Mouse (Mus musculus): Measurements from ENCODE around the gene Eps8. TPM values are rescaled to one million over a fixed set of nuclear protein-coding genes. Genes with fewer than 3 reads are reported as not detected.

The Eps8 gene
- total RNA-seq, 2 experiments from 2014 or later: 28.9 to 34.8 TPM

DNA sequence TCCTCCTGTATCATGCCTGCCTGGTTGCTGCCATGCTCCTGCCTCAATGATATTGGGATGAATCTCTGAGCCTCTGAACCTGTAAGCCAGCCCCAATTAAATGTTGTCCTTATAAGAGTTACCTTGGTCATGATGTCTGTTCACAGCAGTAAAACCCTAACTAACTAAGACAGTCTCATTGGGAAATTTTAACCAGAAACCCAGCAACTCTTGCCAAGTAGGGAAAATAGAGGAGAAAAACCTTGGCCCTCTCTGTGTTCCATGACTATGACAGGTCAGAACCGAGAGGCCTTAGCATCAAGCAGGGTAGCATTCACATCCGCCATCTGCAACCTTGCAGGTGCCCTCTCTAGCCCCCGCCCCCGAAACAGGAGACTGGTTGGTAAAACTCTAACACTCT lies 78.6 kb downstream of the Eps8 start:
- no peak for ATAC-seq (ENCODE audit: poor library complexity, severe bottlenecking)

- ATAC-seq (ENCODE audit: poor library complexity, severe bottlenecking): no peak
Measured at GRCm38 (mm10) chr6:137573897-137574296, 80.8 kb downstream of the Eps8 start.

GRCm38 (mm10) chr6:137570718-137571131 lies 84.0 kb downstream of the Eps8 start:
- ATAC-seq (ENCODE audit: poor library complexity, severe bottlenecking): peak; percentile 85

- no peak for ATAC-seq (ENCODE audit: poor library complexity, severe bottlenecking)
Measured at GRCm38 (mm10) chr6:137570019-137570418, 84.7 kb downstream of the Eps8 start.

GRCm38 (mm10) chr6:137569071-137569470 lies 85.6 kb downstream of the Eps8 start:
- no peak for ATAC-seq (ENCODE audit: poor library complexity, severe bottlenecking)

- ATAC-seq (ENCODE audit: poor library complexity, severe bottlenecking): peak; percentile 62
Measured at GRCm38 (mm10) chr6:137565890-137566289, 88.8 kb downstream of the Eps8 start.

DNA sequence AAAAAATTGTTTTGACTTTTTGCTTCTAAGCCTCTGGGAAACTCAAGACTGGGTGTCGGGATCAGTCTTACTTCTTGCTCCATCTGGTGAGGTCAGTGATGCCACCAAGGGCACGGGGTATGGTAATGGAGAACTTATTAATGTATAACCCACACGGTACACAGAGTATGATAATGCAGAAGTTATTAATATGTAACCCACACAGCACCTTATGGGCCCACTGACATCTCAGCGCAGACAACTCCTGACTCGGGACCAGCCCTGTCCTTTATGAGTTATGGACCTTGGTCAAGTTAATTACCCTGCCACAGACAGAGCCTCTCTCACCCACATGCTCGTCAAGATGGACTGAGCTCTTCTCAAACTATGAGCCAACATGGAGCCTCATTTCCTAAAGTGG lies 89.2 kb downstream of the Eps8 start:
- peak; percentile 24 for ATAC-seq (ENCODE audit: poor library complexity, severe bottlenecking)

GRCm38 (mm10) chr6:137560358-137560859 lies 94.3 kb downstream of the Eps8 start:
- ATAC-seq (ENCODE audit: poor library complexity, severe bottlenecking): peak; percentile 27

GRCm38 (mm10) chr6:137558840-137559239 lies 95.8 kb downstream of the Eps8 start:
- ATAC-seq (ENCODE audit: poor library complexity, severe bottlenecking): peak; percentile 81

DNA sequence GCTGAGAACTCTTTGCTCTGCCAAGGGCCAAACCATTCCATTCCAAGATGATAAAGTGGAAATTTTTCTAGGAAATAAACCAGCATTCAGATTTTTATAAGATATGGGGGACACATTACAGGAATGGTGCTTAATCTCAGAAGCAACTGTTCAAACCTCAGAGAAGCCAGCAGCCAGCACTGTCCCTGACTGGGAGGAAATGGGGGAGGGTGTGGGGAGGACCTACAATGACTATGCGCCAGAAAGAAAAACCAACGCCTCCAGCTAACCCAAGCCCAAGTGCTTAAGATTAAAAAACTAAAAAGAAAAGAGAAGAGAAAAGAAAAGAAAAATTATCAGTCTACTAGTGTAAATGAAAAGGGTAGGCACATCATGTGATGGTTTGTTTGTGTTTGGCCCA lies 97.0 kb downstream of the Eps8 start:
- ATAC-seq (ENCODE audit: poor library complexity, severe bottlenecking): 0 out of 2 replicates have a peak, but pooled peaks have one; percentile 23

- ATAC-seq (ENCODE audit: poor library complexity, severe bottlenecking): no peak
Measured at GRCm38 (mm10) chr6:137557159-137557558, 97.5 kb downstream of the Eps8 start.

- no peak for ATAC-seq (ENCODE audit: poor library complexity, severe bottlenecking)
Measured at GRCm38 (mm10) chr6:137556636-137557035, 98.0 kb downstream of the Eps8 start.

- ATAC-seq (ENCODE audit: poor library complexity, severe bottlenecking): no peak
Measured at GRCm38 (mm10) chr6:137550181-137550580, 104.5 kb downstream of the Eps8 start.

DNA sequence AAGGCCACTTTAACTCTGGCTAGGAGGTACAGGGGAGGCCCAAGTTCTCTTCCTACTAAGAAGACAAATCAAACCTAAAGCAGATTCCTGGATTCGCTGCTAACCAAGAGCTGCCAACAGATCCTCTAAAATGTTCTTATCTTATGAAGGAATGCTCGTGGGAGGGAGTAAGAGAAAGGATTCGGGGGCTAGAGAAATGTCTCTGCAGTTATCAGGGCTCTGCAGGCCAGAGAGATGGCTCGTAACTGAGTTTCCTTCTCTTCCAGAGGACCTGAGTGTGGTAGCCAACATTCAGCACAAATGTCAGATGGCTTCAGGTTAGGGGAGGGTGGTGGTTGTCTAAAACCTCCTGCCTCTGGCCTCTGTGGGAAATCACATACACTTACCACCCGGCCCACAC lies 106.1 kb downstream of the Eps8 start:
- ATAC-seq (ENCODE audit: poor library complexity, severe bottlenecking): no peak

- no peak for ATAC-seq (ENCODE audit: poor library complexity, severe bottlenecking)
Measured at GRCm38 (mm10) chr6:137547555-137547954, 107.1 kb downstream of the Eps8 start.

- no peak for ATAC-seq (ENCODE audit: poor library complexity, severe bottlenecking)
Measured at GRCm38 (mm10) chr6:137546101-137546500, 108.6 kb downstream of the Eps8 start.

DNA sequence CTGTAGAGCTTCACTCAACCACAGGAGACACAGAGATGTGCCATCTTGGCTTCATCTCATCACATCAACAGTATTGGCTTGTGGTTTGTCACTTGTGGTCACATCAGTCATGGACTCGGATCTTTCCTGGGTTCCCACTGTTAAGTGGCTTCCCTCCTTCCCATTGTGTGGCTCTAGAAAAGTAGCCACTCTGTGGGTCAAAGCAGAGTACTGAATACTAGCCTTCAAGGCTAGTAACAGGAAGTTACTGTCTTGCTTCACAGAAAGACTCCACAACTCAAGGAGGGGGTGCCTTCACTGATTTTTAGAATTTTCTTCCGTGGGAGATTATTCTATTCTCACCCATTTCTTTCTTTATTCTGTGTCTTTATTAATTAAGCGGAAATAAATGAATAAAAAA lies 109.3 kb downstream of the Eps8 start:
- no peak for ATAC-seq (ENCODE audit: poor library complexity, severe bottlenecking)

DNA sequence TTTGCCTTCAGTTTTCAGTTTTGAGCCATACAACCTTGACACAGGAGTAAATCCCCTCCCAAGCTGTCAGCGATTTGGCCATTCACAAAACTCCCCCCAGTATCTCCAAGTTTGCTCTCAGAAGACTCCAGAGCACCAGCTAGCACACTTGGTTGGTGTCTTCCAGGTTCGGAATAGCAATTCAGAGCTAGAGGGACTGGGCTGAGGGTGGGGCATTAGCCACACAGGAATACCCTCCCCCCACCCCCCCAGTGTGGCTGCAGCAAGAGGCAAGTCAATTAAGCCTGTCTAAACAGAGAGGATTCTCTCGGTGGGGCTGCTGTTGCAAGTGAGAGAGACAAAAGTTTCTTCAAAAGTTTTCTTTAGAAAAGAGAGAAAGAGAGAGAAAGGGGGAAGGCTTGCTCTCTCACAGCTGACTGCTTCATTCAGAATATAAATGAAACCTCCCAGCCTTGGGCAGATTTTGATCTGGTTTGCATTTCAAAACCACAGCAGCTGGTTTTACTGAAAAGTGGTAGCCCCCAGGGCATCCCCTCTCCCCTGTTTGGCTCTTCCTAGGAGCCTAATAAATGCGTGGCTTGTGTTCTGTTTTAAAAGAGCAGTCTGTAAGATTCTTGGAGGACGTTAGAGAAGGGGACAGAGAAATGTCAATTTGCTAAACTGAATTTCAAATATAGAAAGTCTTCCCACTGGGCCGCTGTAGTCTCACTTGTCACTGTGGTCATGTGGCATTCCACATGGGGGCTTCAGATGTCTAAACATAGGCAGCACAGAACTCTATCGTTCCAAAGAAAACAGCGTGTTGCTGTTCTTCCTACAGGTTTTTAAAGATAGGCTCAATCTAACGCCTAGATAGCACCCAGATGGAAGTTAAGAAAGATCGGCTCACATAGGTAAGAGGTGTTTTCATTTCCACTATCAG lies 112.2 kb downstream of the Eps8 start:
- no peak for ATAC-seq (ENCODE audit: poor library complexity, severe bottlenecking)

DNA sequence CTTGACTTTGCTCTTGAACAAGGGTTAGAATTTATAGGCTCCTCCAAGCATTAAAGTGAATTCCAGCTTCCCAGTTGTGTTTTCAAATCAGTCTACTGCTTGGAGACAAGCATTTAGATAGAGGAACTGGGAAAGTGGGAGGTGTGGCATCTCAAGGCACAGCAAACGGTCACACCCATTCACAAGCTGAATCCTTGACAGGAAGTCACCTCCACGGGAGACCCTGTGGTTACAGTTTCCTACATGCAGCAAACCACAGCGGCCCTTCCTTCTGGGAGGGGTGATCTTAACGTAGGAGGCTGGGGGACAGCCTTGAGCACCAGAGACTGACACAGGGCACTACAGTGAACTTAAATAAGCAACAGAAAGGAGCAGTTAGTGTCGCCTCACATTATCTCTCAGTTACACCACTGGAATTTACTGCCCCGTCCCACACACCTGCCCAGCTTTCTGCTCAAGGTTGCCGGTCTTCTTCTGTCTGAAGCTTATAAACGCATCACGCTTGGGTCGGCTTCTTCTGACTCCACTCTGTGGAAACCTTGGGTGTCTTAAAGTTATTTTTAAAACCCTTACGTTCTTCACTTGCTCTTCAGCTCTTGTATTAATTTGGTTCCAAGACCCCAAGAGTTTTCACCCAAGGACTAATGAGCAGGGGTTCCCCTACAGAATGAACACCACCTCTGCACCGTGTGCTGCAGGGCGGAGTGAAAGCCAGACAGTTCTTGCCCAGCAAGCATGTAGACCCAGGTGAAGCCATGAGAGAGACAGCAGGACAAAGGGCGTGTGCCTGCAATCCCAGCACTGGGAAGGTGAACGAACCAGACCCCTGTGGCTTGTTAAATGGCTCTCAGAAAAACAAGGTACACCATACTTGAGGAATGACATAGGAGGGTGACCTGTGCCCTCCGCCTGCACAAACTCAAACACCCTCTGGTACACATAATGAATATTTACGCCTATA lies 113.2 kb downstream of the Eps8 start:
- ATAC-seq (ENCODE audit: poor library complexity, severe bottlenecking): peak; percentile 97

- ATAC-seq (ENCODE audit: poor library complexity, severe bottlenecking): peak; percentile 15; the same call in 1 of the 2 replicates
Measured at GRCm38 (mm10) chr6:137540800-137541199, 113.9 kb downstream of the Eps8 start.

DNA sequence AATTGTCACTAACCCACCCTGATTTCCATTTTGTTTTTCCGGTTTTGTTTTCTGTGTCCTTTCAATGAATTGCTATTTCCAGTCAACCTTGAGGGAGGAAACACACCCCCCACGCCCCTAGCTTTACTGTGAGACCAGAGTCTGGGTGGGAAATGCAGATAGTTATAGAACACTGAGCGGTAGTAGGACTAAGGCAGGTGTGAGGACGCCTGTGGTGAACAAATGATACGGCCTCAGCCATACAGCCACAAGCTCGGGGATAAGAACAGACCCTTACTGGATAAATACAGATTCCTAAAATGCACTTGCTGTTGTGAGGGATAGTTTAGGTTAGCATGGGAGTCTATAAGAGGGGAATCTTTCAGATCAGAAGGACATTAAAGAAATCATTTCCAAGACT lies 114.3 kb downstream of the Eps8 start:
- ATAC-seq (ENCODE audit: poor library complexity, severe bottlenecking): no peak
